Mouse (Mus musculus) lung, postnatal 0 days (tissue): ENCODE results near the gene Exo1.

Experiments used
- CTCF ChIP-seq: IDR thresholded peaks from 2 replicates; pipeline ENCODE4 v1.5.1; 2016; ENCODE audit warnings: antibody characterized with exemption, mild to moderate bottlenecking
- EP300 ChIP-seq: IDR thresholded peaks from 2 replicates; pipeline ENCODE4 v1.6.1; 2016; ENCODE audit warnings: antibody characterized with exemption, mild to moderate bottlenecking, control low read depth

DNA sequence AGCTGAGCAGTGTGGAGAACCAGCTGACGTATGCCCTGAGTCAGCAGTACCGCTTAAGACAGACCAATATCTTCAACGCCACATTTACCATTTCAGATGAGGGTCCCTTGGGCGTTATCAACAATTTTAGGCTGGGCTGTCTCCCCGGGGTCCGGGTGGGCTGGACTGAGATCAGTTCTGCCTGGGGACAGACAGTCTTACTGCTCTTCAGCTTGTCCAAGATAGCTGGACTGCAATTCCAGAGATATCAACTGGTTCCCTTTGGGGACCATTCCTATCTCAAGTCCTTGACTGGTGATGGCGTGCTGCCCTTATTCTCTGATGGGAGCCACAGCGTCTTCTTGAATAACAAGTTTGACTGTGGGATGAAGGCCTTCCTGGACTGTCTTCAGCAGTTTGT lies 40.7 kb downstream of the Exo1 start:
- TF ChIP-seq EP300 (no peak), CTCF (no peak)
